ENCODE assay signal across 9 mouse cellular contexts in genomic region chr10:26139100-26140093, GRCm38 (mm10).
DNase-seq lines count a peak whose midpoint lies in the region; ATAC-seq and TF ChIP-seq lines count a peak whose summit lies in the region.
"Had no signal": no experiment of that assay in that cellular context is flagged by ENCODE, and none has a peak within 500 bp of the region (broad histone marks: within the 10 kb centered on the region; RNA-seq: fewer than 3 reads in every experiment).

No protein-coding gene starts in this region.

- WGBS in lung, embryonic 14.5 days: 29% methylated on average over 12 of the region's 12 CpGs

- peak; percentile 57 for DNase-seq in ZHBTc4 (ENCODE audit: low read depth, low spot score)
- DNase-seq in cerebellum, postnatal 25 days: peak; percentile 46 to 68
- DNase-seq in gastrocnemius, adult 2 months: peak; percentile 45
- peak; percentile 74 to 75 for DNase-seq in kidney, postnatal 4 days
- peak; percentile 84 for DNase-seq in lung, embryonic 14.5 days
- DNase-seq in retina, adult 2 months (ENCODE audit: low read depth, low spot score): peak; percentile 39

- H3K4me1 ChIP-seq in E14TG2a.4 (replicated peaks; ENCODE audit: low read depth, low read length): no peaks in the 10 kb centered on the region
- H3K4me1 ChIP-seq in lung, embryonic 14.5 days (ENCODE audit: insufficient read depth): no peaks in the 10 kb centered on the region
- H3K4me1 ChIP-seq: limb, embryonic 13.5 days had no signal

- no peaks in the 10 kb centered on the region for H3K36me3 ChIP-seq in E14TG2a.4 (ENCODE audit: insufficient read depth, low read length)
- H3K36me3 ChIP-seq in lung, embryonic 14.5 days (ENCODE audit: insufficient read depth): no peaks in the 10 kb centered on the region
- H3K36me3 ChIP-seq: limb, embryonic 13.5 days had no signal

- H3K27ac ChIP-seq in gastrocnemius, adult 2 months: no peak overlapping the region
- H3K27ac ChIP-seq in lung, embryonic 14.5 days (ENCODE audit: low read depth): no peak overlapping the region
- H3K27ac ChIP-seq: limb, embryonic 13.5 days had no signal

- intact Hi-C loops in gastrocnemius, adult 2 months (cut with DNase I): loop anchor here (2.0 to 10.0 kb wide), 3 partner anchors 457 to 875 kb away; partner anchors contain the start of gene Smlr1

- peak; percentile 61 for TF ChIP-seq CTCF in E14TG2a.4 (conservative IDR thresholded peaks at IDR 0.05; ENCODE audit: low read length)
- TF ChIP-seq CTCF in gastrocnemius, adult 2 months (IDR thresholded peaks at IDR 0.05): peak; percentile 83
- TF ChIP-seq CTCF in lung, embryonic 14.5 days (IDR thresholded peaks at IDR 0.05; ENCODE audit: low read depth): peak; percentile 85

- H3K9me3 ChIP-seq in E14TG2a.4 (ENCODE audit: low read length): no peaks in the 10 kb centered on the region
- no peaks in the 10 kb centered on the region for H3K9me3 ChIP-seq in lung, embryonic 14.5 days (ENCODE audit: low read depth, low read length)
- H3K9me3 ChIP-seq: limb, embryonic 13.5 days had no signal

- H3K4me2 ChIP-seq in lung, embryonic 14.5 days: no peak overlapping the region
- H3K4me2 ChIP-seq: limb, embryonic 13.5 days had no signal

- H3K9ac ChIP-seq in lung, embryonic 14.5 days: no peak overlapping the region
- H3K9ac ChIP-seq: limb, embryonic 13.5 days had no signal

- no peaks in the 10 kb centered on the region for H3K27me3 ChIP-seq in E14TG2a.4 (ENCODE audit: insufficient read depth, low read length)
- H3K27me3 ChIP-seq in lung, embryonic 14.5 days (ENCODE audit: insufficient read depth, low read length): no peaks in the 10 kb centered on the region
- H3K27me3 ChIP-seq: limb, embryonic 13.5 days had no signal

- peak; percentile 71; the same call in 1 of the 2 replicates for ATAC-seq in lung, embryonic 14.5 days (ENCODE audit: insufficient read depth)
- no peak for ATAC-seq in erythroblast, adult 5-6 weeks (replicated peaks; ENCODE audit: low FRiP score, poor library complexity, severe bottlenecking)

- no peak overlapping the region for H3K4me3 ChIP-seq in E14TG2a.4 (replicated peaks; ENCODE audit: low read length)
- H3K4me3 ChIP-seq in gastrocnemius, adult 2 months: no peak overlapping the region
- H3K4me3 ChIP-seq in lung, embryonic 14.5 days (ENCODE audit: low read depth, low read length): no peak overlapping the region
- H3K4me3 ChIP-seq: limb, embryonic 13.5 days had no signal
